Mouse (Mus musculus) hindbrain, embryonic 12.5 days (tissue): ENCODE results near the gene Pltp. TPM values are rescaled to one million over a fixed set of nuclear protein-coding genes. Genes with fewer than 3 reads are reported as not detected.

ENCODE experiments used
- ATAC-seq: fragments of 200-750 bp; cut with Nextera tagmentation; 2 replicates; pipeline ENCODE4 v1.8.0; 2017; ENCODE audit warnings: moderate TSS enrichment; ENCODE audit not compliant: low FRiP score
- H3K27ac ChIP-seq: fragments of 300-500 bp; sonication (generic); 2 replicates; pipeline ENCODE4 v1.5.1; 2016; ENCODE audit warnings: mild to moderate bottlenecking
- H3K27me3 ChIP-seq: fragments of 300-500 bp; sonication (generic); 2 replicates; pipeline ENCODE4 v1.6.1; 2016; ENCODE audit warnings: mild to moderate bottlenecking
- H3K36me3 ChIP-seq: fragments of 300-500 bp; sonication (generic); 2 replicates; pipeline ENCODE4 v1.6.1; 2016; ENCODE audit warnings: mild to moderate bottlenecking
- H3K4me1 ChIP-seq: fragments of 300-500 bp; sonication (generic); 2 replicates; pipeline ENCODE4 v1.6.1; 2016
- H3K4me2 ChIP-seq: fragments of 300-500 bp; sonication (generic); replicated peaks from 2 replicates; pipeline ENCODE4 v1.6.1; 2016; ENCODE audit warnings: mild to moderate bottlenecking
- H3K4me3 ChIP-seq: fragments of 300-500 bp; sonication (generic); 2 replicates; pipeline ENCODE4 v1.5.1; 2016; ENCODE audit warnings: mild to moderate bottlenecking
- H3K9ac ChIP-seq: fragments of 300-500 bp; sonication (generic); 2 replicates; pipeline ENCODE4 v1.6.1; 2016; ENCODE audit warnings: mild to moderate bottlenecking, moderate library complexity
- H3K9me3 ChIP-seq: fragments of 300-500 bp; sonication (generic); replicated peaks from 2 replicates; pipeline ENCODE4 v1.6.1; 2016; ENCODE audit warnings: mild to moderate bottlenecking
- WGBS: fragments of 180-500 bp; shearing (Covaris S2); methylation state at CpG from one replicate; pipeline ENCODE4 v1.1.7; 2016; 5-methylcytosine and 5-hydroxymethylcytosine counted together
- polyA plus RNA-seq: library from polyadenylated mRNA; unstranded; fragments of >200 nt; fragmentation: Nextera tagmentation; extraction: Ambion mirVana; gene quantifications from 2 replicates; pipeline ENCODE4 v1.2.1, GENCODE M21; 2016

Gene Pltp
- polyA plus RNA-seq, 1 experiment from 2014 or later: 77.3 TPM

- Histone ChIP-seq H3K9me3 (no peaks in the 10 kb centered on the region), H3K27me3 (no peaks in the 10 kb centered on the region), H3K4me1 (peaks cover 23% of the 10 kb centered on the region), H3K27ac (peak overlapping the region; percentile 53), H3K36me3 (peaks cover 29% of the 10 kb centered on the region), H3K9ac (peak overlapping the region; percentile 67), H3K4me2 (peak overlapping the region; percentile 88), H3K4me3 (peak overlapping the region; percentile 74)
- no peak for ATAC-seq
- 63% methylated on average over 16 of the region's 16 CpGs for WGBS
These were observed 25.3 kb downstream of the Pltp start for GRCm38 (mm10) chr2:164832032-164832747.

- Histone ChIP-seq H3K4me1 (peaks cover 23% of the 10 kb centered on the region), H3K27ac (no peak overlapping the region), H3K27me3 (no peaks in the 10 kb centered on the region), H3K4me3 (no peak overlapping the region), H3K4me2 (no peak overlapping the region), H3K9me3 (no peaks in the 10 kb centered on the region), H3K36me3 (peaks cover 32% of the 10 kb centered on the region), H3K9ac (no peak overlapping the region)
- no peak for ATAC-seq
- 88% methylated on average over 10 of the region's 10 CpGs for WGBS
These were observed 26.5 kb downstream of the Pltp start for GRCm38 (mm10) chr2:164831029-164831428.

GRCm38 (mm10) chr2:164829090-164829489 is 28.4 kb downstream of the Pltp start:
- Histone ChIP-seq H3K36me3 (peaks cover 44% of the 10 kb centered on the region), H3K27ac (no peak overlapping the region), H3K27me3 (no peaks in the 10 kb centered on the region), H3K4me1 (peaks cover 12% of the 10 kb centered on the region), H3K9ac (no peak overlapping the region), H3K4me2 (no peak overlapping the region), H3K4me3 (no peak overlapping the region), H3K9me3 (no peaks in the 10 kb centered on the region)
- WGBS: 96% methylated on average over 1 of the region's 1 CpGs
- ATAC-seq: no peak

- no peak within 1 kb of the TSS for H3K4me2 ChIP-seq
- no peak within 1 kb of the TSS for H3K27ac ChIP-seq
- ATAC-seq: no peak
- H3K9ac ChIP-seq: no peak within 1 kb of the TSS
- H3K4me1 ChIP-seq: peaks cover 14% of the 10 kb centered on the region
- peaks cover 44% of the 10 kb centered on the region for H3K36me3 ChIP-seq
- WGBS: 85% methylated on average over 6 of the region's 6 CpGs
- no peaks in the 10 kb centered on the region for H3K9me3 ChIP-seq
- no peaks in the 10 kb centered on the region for H3K27me3 ChIP-seq
- no peak within 1 kb of the TSS for H3K4me3 ChIP-seq
These were observed 29.1 kb downstream of the Pltp start, which contains the start of gene Spata25 for GRCm38 (mm10) chr2:164828437-164828836. Gene Spata25 (minus strand): TSS chr2:164828537.

GRCm38 (mm10) chr2:164827146-164827850 is 30.2 kb downstream of the Pltp start:
- H3K27ac ChIP-seq: no peak overlapping the region
- no peak overlapping the region for H3K4me3 ChIP-seq
- WGBS: 90% methylated on average over 16 of the region's 16 CpGs
- H3K9ac ChIP-seq: no peak overlapping the region
- H3K27me3 ChIP-seq: no peaks in the 10 kb centered on the region
- peaks cover 44% of the 10 kb centered on the region for H3K36me3 ChIP-seq
- H3K4me1 ChIP-seq: peaks cover 10% of the 10 kb centered on the region
- no peaks in the 10 kb centered on the region for H3K9me3 ChIP-seq
- no peak for ATAC-seq
- H3K4me2 ChIP-seq: no peak overlapping the region

GRCm38 (mm10) chr2:164825521-164825920 is 32.0 kb downstream of the Pltp start:
- 93% methylated on average over 17 of the region's 17 CpGs for WGBS
- H3K9me3 ChIP-seq: no peaks in the 10 kb centered on the region
- no peak overlapping the region for H3K4me2 ChIP-seq
- no peak overlapping the region for H3K9ac ChIP-seq
- H3K27me3 ChIP-seq: no peaks in the 10 kb centered on the region
- H3K4me1 ChIP-seq: peaks cover 13% of the 10 kb centered on the region
- no peak overlapping the region for H3K4me3 ChIP-seq
- H3K36me3 ChIP-seq: peaks cover 56% of the 10 kb centered on the region
- H3K27ac ChIP-seq: no peak overlapping the region
- no peak for ATAC-seq

GRCm38 (mm10) chr2:164823969-164824368 is 33.5 kb downstream of the Pltp start:
- Histone ChIP-seq H3K4me2 (peak overlapping the region; percentile 57), H3K9me3 (no peaks in the 10 kb centered on the region), H3K36me3 (peaks cover 60% of the 10 kb centered on the region), H3K27ac (no peak overlapping the region), H3K4me1 (peaks cover 13% of the 10 kb centered on the region), H3K9ac (no peak overlapping the region), H3K4me3 (no peak overlapping the region), H3K27me3 (no peaks in the 10 kb centered on the region)
- WGBS: 94% methylated on average over 4 of the region's 4 CpGs
- no peak for ATAC-seq

GRCm38 (mm10) chr2:164823181-164823585 is 34.3 kb downstream of the Pltp start:
- Histone ChIP-seq H3K36me3 (peaks cover 52% of the 10 kb centered on the region), H3K9me3 (no peaks in the 10 kb centered on the region), H3K4me2 (peak overlapping the region; percentile 57), H3K27me3 (no peaks in the 10 kb centered on the region), H3K4me1 (peaks cover 13% of the 10 kb centered on the region), H3K4me3 (peak overlapping the region; percentile 71), H3K9ac (peak overlapping the region; percentile 72), H3K27ac (peak overlapping the region; percentile 93)
- WGBS: 2% methylated on average over 10 of the region's 10 CpGs
- ATAC-seq: peak; percentile 83

GRCm38 (mm10) chr2:164822636-164823165 is 34.8 kb downstream of the Pltp start, which contains the start of gene Zswim1:
Gene Zswim1 (plus strand): TSS chr2:164822686.
- peaks cover 13% of the 10 kb centered on the region for H3K4me1 ChIP-seq
- peak within 1 kb of the TSS; percentile 71 for H3K4me3 ChIP-seq
- H3K27me3 ChIP-seq: no peaks in the 10 kb centered on the region
- peak within 1 kb of the TSS; percentile 57 for H3K4me2 ChIP-seq
- peaks cover 47% of the 10 kb centered on the region for H3K36me3 ChIP-seq
- H3K27ac ChIP-seq: peak within 1 kb of the TSS; percentile 93
- no peaks in the 10 kb centered on the region for H3K9me3 ChIP-seq
- 2% methylated on average over 32 of the region's 32 CpGs for WGBS
- ATAC-seq: peak; percentile 99
- peak within 1 kb of the TSS; percentile 72 for H3K9ac ChIP-seq

- WGBS: 90% methylated on average over 6 of the region's 6 CpGs
- no peak overlapping the region for H3K4me2 ChIP-seq
- H3K4me1 ChIP-seq: peaks cover 13% of the 10 kb centered on the region
- H3K4me3 ChIP-seq: no peak overlapping the region
- no peaks in the 10 kb centered on the region for H3K27me3 ChIP-seq
- no peak overlapping the region for H3K9ac ChIP-seq
- no peak for ATAC-seq
- H3K9me3 ChIP-seq: no peaks in the 10 kb centered on the region
- peaks cover 31% of the 10 kb centered on the region for H3K36me3 ChIP-seq
- H3K27ac ChIP-seq: no peak overlapping the region
These were observed 36.5 kb downstream of the Pltp start for GRCm38 (mm10) chr2:164821060-164821459.

GRCm38 (mm10) chr2:164817703-164818102 is 39.8 kb downstream of the Pltp start:
- Histone ChIP-seq H3K36me3 (peaks cover 25% of the 10 kb centered on the region), H3K9me3 (no peaks in the 10 kb centered on the region), H3K9ac (no peak overlapping the region), H3K27me3 (no peaks in the 10 kb centered on the region), H3K4me2 (no peak overlapping the region), H3K27ac (no peak overlapping the region), H3K4me3 (no peak overlapping the region), H3K4me1 (peaks cover 6% of the 10 kb centered on the region)
- WGBS: 70% methylated on average over 5 of the region's 5 CpGs
- no peak for ATAC-seq

GRCm38 (mm10) chr2:164817206-164817605 is 40.3 kb downstream of the Pltp start:
- Histone ChIP-seq H3K27ac (no peak overlapping the region), H3K9ac (no peak overlapping the region), H3K36me3 (peaks cover 25% of the 10 kb centered on the region), H3K4me2 (no peak overlapping the region), H3K9me3 (no peaks in the 10 kb centered on the region), H3K4me3 (no peak overlapping the region), H3K4me1 (peaks cover 2% of the 10 kb centered on the region), H3K27me3 (no peaks in the 10 kb centered on the region)
- no peak for ATAC-seq
- WGBS: 79% methylated on average over 6 of the region's 6 CpGs
